Mouse (Mus musculus): ENCODE data around the gene Nudt22. TPM values are rescaled to one million over a fixed set of nuclear protein-coding genes. Genes with fewer than 3 reads are reported as not detected.

Gene Nudt22
- polyA plus RNA-seq, 1 experiment from 2014 or later = 10.4 TPM

Other genes with a start within 250 kb of the Nudt22 start
- gene Rps6ka4, start 155.5 kb downstream of the Nudt22 start, polyA plus RNA-seq (2015; fragmentation: Nextera tagmentation; extraction: Ambion mirVana) = 6.3 TPM in 2 replicates
- gene Ccdc88b, start 137.9 kb downstream of the Nudt22 start, polyA plus RNA-seq (2015; fragmentation: Nextera tagmentation; extraction: Ambion mirVana) = 2.5 and 2.8 TPM in 2 replicates
- gene Trmt112, start 86.4 kb downstream of the Nudt22 start, polyA plus RNA-seq (2015; fragmentation: Nextera tagmentation; extraction: Ambion mirVana) = 59.7 and 67.9 TPM in 2 replicates
- gene Prdx5, start 86.0 kb downstream of the Nudt22 start, polyA plus RNA-seq (2015; fragmentation: Nextera tagmentation; extraction: Ambion mirVana) = 144 and 151 TPM in 2 replicates
- 3.8 and 4.9 TPM in 2 replicates for gene Esrra, start 74.3 kb downstream of the Nudt22 start, polyA plus RNA-seq (2015; fragmentation: Nextera tagmentation; extraction: Ambion mirVana)
- 0.24 and 0.59 TPM in 2 replicates for gene Catsperz, start 70.7 kb downstream of the Nudt22 start, polyA plus RNA-seq (2015; fragmentation: Nextera tagmentation; extraction: Ambion mirVana)
- gene Kcnk4, start 61.6 kb downstream of the Nudt22 start, polyA plus RNA-seq (2015; fragmentation: Nextera tagmentation; extraction: Ambion mirVana) = 0.08 TPM in 1 of 2 replicates, not detected in the other
- 25.5 and 26.1 TPM in 2 replicates for gene Bad, start 54.3 kb downstream of the Nudt22 start, polyA plus RNA-seq (2015; fragmentation: Nextera tagmentation; extraction: Ambion mirVana)
- gene Gpr137, start 53.6 kb downstream of the Nudt22 start, polyA plus RNA-seq (2015; fragmentation: Nextera tagmentation; extraction: Ambion mirVana) = 7.4 TPM in 2 replicates
- gene Ppp1r14b, start 21.1 kb downstream of the Nudt22 start, polyA plus RNA-seq (2015; fragmentation: Nextera tagmentation; extraction: Ambion mirVana) = 51.4 and 55.8 TPM in 2 replicates
- 5.9 and 6.8 TPM in 2 replicates for gene Plcb3, start 19.6 kb downstream of the Nudt22 start, polyA plus RNA-seq (2015; fragmentation: Nextera tagmentation; extraction: Ambion mirVana)
- 88.3 and 101 TPM in 2 replicates for gene Fkbp2, start 15.6 kb downstream of the Nudt22 start, polyA plus RNA-seq (2015; fragmentation: Nextera tagmentation; extraction: Ambion mirVana)
- gene Vegfb, start 8.5 kb downstream of the Nudt22 start, polyA plus RNA-seq (2015; fragmentation: Nextera tagmentation; extraction: Ambion mirVana) = 15.5 and 15.6 TPM in 2 replicates
- 10.2 and 10.9 TPM in 2 replicates for gene Dnajc4, start 3.5 kb downstream of the Nudt22 start, polyA plus RNA-seq (2015; fragmentation: Nextera tagmentation; extraction: Ambion mirVana)
- gene Trpt1, start within 50 bp of the Nudt22 start, polyA plus RNA-seq (2015; fragmentation: Nextera tagmentation; extraction: Ambion mirVana) = 1.6 and 2.3 TPM in 2 replicates
- 105 and 118 TPM in 2 replicates for gene Fermt3, start 23.4 kb upstream of the Nudt22 start, polyA plus RNA-seq (2015; fragmentation: Nextera tagmentation; extraction: Ambion mirVana)
- 116 and 121 TPM in 2 replicates for gene Stip1, start 43.9 kb upstream of the Nudt22 start, polyA plus RNA-seq (2015; fragmentation: Nextera tagmentation; extraction: Ambion mirVana)
- gene Macrod1, start 60.7 kb upstream of the Nudt22 start, polyA plus RNA-seq (2015; fragmentation: Nextera tagmentation; extraction: Ambion mirVana) = 5.6 and 6.2 TPM in 2 replicates
- gene Flrt1, start 109.6 kb upstream of the Nudt22 start, polyA plus RNA-seq (2015; fragmentation: Nextera tagmentation; extraction: Ambion mirVana) = 0.17 TPM in 2 replicates
- gene Otub1, start 210.2 kb upstream of the Nudt22 start, polyA plus RNA-seq (2015; fragmentation: Nextera tagmentation; extraction: Ambion mirVana) = 53.7 and 58.4 TPM in 2 replicates
- 485 and 535 TPM in 2 replicates for gene Cox8a, start 221.5 kb upstream of the Nudt22 start, polyA plus RNA-seq (2015; fragmentation: Nextera tagmentation; extraction: Ambion mirVana)
- 25.0 and 25.4 TPM in 2 replicates for gene Naa40, start 245.1 kb upstream of the Nudt22 start, polyA plus RNA-seq (2015; fragmentation: Nextera tagmentation; extraction: Ambion mirVana)

Data from liver, embryonic 15.5 days (tissue).